Mouse (Mus musculus): ENCODE measurements around the gene Isoc2a. TPM values are rescaled to one million over a fixed set of nuclear protein-coding genes. Genes with fewer than 3 reads are reported as not detected.

The Isoc2a gene
- total and polyA plus RNA-seq, 3 experiments: 29.3 to 55.5 (median 48.9) TPM

DNA sequence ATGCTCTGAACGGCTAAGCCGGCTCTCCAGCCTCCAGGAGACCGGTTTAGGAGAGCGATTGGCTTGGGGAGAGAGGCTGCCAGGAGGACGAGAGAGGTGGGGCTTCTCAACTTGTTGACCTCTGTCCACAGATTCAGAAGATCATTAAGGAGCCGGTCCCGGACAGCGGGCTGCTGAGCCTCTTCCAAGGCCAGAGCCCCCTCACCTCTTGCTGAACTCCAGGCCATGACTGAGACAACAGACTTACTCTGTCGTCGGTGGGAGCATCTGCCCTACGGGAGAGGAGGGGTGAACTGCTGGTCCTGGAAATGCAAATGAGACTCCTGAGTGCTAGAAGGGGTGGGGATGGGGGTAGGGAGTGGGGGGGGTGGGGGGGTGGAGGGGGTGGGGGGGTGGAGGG, 18.2 kb downstream of the Isoc2a start:
- Histone ChIP-seq H3K27me3 (ENCODE audit: control insufficient read depth, insufficient read depth, low read length) (no peaks in the 10 kb centered on the region), H3K4me1 (ENCODE audit: control insufficient read depth, insufficient read depth, low read length) (no peaks in the 10 kb centered on the region), H3K27ac (no peak overlapping the region), H3K79me2 (replicated peaks; ENCODE audit: control insufficient read depth, insufficient read depth, low read length) (no peaks in the 10 kb centered on the region), H3K9ac (ENCODE audit: low read depth, low read length) (no peak overlapping the region), H3K4me3 (no peak overlapping the region), H3K36me3 (ENCODE audit: control insufficient read depth, insufficient read depth, low read length) (no peaks in the 10 kb centered on the region)
- DNase-seq: no peak
- TF ChIP-seq POLR2A (IDR thresholded peaks at IDR 0.05; ENCODE audit: insufficient read depth, low read depth, low read length) (no peak), EP300 (IDR thresholded peaks at IDR 0.05; ENCODE audit: insufficient read depth, low read depth, low read length) (no peak), CTCF (IDR thresholded peaks at IDR 0.05) (no peak)
- intact Hi-C loops (cut with DNase I): no loop called here
- WGBS: 72% methylated on average over 11 of the region's 11 CpGs

DNA sequence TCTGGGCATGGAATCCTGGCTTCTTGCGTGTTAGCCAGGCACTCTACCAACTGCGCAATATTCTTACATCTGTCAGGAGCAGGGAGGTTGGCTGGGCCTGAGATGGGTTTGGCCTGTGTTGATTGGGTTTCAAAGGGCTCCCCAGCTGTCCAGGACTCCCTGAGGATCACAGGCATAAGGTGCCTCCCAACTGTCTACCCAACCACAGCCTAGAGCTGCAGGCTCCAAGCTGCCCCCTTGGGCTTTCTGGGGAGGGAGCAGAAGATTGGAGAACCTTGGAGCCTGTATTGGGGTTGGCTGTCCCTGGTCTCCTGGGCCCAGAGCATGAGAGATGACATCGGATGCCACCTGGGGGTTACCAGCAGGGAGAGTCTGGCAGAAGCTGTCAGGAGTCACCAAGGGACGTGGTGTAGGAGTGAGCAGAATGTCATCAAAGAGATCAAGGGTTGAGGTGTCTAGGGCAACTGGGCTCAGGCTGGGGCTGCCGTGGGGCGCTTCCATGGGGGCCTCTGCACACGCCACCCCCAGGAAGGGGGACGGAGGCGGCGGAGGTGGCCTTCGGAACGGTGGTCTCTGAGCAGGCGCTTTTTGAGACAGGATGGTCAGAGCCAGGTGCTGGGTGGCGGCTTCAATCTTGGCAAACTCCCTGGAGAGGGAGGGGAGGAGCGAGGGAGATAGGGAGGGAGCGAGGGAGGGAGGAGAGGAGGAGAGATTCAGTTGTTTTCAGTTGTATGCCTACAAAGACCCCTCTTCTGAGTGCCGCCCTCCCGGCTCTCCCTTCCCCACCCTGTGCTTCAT, 22.1 kb downstream of the Isoc2a start:
- TF ChIP-seq CTCF (IDR thresholded peaks at IDR 0.05) (no peak), EP300 (IDR thresholded peaks at IDR 0.05; ENCODE audit: insufficient read depth, low read depth, low read length) (no peak), POLR2A (IDR thresholded peaks at IDR 0.05; ENCODE audit: insufficient read depth, low read depth, low read length) (no peak)
- Histone ChIP-seq H3K4me3 (peak overlapping the region; percentile 39; the same call in 1 of the 2 replicates), H3K9ac (ENCODE audit: low read depth, low read length) (peak overlapping the region; percentile 4; the same call in 1 of the 2 replicates), H3K4me1 (ENCODE audit: control insufficient read depth, insufficient read depth, low read length) (no peaks in the 10 kb centered on the region; the same call in 1 of the 2 replicates), H3K27ac (no peak overlapping the region; the same call in 1 of the 2 replicates), H3K79me2 (replicated peaks; ENCODE audit: control insufficient read depth, insufficient read depth, low read length) (no peaks in the 10 kb centered on the region), H3K36me3 (ENCODE audit: control insufficient read depth, insufficient read depth, low read length) (no peaks in the 10 kb centered on the region), H3K27me3 (ENCODE audit: control insufficient read depth, insufficient read depth, low read length) (no peaks in the 10 kb centered on the region; the same call in 1 of the 2 replicates)
- no peak for DNase-seq
- intact Hi-C loops (cut with DNase I): no loop called here
- 25% methylated on average over 18 of the region's 18 CpGs for WGBS

DNA sequence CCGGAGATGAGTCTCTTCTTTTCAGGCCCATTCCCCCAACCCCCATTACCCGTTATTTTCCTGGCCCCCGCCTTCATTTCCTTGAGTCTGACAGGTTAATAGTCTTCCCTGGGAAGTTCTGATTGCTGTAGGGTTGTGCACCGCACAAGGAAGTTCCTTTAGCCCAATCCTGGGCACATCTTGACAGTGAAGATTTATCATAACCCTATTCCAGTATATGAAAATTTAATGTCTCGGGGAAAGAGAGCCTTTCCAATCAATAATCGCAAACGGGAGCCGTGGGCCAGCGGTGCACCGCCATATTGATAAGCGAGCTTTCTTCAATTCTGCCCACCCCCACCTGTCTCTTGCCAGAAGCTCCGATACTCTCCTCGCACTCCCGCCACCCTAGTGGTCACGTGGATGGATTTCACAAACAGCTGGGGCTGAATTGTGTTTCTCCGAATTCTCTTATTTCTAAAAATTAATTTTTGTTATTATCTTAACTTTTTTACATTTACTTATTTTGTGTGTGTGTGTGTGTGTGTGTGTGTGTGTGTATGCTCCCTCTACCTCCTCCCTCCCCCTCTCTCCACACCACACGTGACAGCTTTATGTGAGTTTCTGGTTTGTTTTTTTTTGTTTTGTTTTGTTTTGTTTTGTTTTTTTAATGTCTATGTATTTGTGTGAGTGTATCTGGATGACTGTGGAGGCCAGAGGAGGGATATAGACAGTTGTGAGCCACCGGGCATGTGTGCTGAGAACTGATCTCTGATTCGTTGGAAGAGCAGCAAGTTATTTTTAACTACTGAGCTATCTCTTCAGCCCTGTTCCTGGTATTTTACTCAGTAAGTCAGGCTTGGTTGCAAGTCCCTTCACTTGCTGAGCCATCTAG, 22.9 kb downstream of the Isoc2a start:
- Histone ChIP-seq H3K36me3 (ENCODE audit: control insufficient read depth, insufficient read depth, low read length) (no peaks in the 10 kb centered on the region), H3K9ac (ENCODE audit: low read depth, low read length) (peak overlapping the region; percentile 72), H3K79me2 (replicated peaks; ENCODE audit: control insufficient read depth, insufficient read depth, low read length) (no peaks in the 10 kb centered on the region), H3K27ac (peak overlapping the region; percentile 61), H3K4me3 (peak overlapping the region; percentile 39), H3K4me1 (ENCODE audit: control insufficient read depth, insufficient read depth, low read length) (no peaks in the 10 kb centered on the region; the same call in 1 of the 2 replicates), H3K27me3 (ENCODE audit: control insufficient read depth, insufficient read depth, low read length) (no peaks in the 10 kb centered on the region; the same call in 1 of the 2 replicates)
- TF ChIP-seq CTCF (IDR thresholded peaks at IDR 0.05) (peak; percentile 13; the same call in 1 of the 2 replicates), POLR2A (IDR thresholded peaks at IDR 0.05; ENCODE audit: insufficient read depth, low read depth, low read length) (0 out of 2 replicates have a peak, but pooled peaks have one; percentile 18), EP300 (IDR thresholded peaks at IDR 0.05; ENCODE audit: insufficient read depth, low read depth, low read length) (no peak)
- no peak for DNase-seq
- WGBS: 10% methylated on average over 19 of the region's 19 CpGs
- intact Hi-C loops (cut with DNase I): no loop called here

DNA sequence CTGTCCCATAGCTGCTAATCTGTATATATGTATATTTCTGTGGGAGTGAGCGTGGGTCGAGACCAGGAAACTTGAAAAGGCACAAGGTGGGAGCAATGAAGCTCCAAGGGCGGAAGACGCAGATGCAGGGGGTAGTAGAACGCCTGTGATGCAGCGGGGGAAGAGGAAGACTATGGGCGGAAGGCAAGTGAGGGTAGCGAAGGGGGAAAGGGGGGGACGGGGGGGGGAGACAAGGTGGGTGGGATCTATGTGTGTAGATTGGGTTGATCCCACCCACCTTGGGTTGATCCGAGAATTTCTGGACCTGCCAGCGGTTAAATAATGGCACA, 23.5 kb downstream of the Isoc2a start:
- TF ChIP-seq POLR2A (IDR thresholded peaks at IDR 0.05; ENCODE audit: insufficient read depth, low read depth, low read length): no peak
- TF ChIP-seq EP300 (IDR thresholded peaks at IDR 0.05; ENCODE audit: insufficient read depth, low read depth, low read length): no peak
- no peak for TF ChIP-seq CTCF (IDR thresholded peaks at IDR 0.05)
- intact Hi-C loops (cut with DNase I): no loop called here

DNA sequence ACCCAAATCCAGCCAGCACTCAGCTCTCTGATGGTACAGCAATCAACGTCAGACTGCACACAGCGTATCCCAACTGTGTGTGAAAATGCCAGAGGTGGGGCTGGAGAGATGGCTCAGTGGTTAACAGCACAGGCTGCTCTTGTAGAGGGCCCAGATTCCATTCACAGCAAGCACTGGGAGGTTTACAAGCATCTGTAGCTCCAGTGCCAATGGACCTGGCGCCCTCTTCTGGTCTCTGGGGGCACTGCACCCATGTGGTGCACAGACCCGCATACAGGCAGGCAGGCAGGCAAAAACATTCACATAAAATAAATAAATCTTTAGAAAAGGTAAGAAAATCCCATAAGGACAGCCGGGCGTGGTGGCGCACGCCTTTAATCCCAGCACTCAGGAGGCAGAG, 24.2 kb downstream of the Isoc2a start:
- intact Hi-C loops (cut with DNase I): no loop called here
- no peaks in the 10 kb centered on the region for H3K79me2 ChIP-seq (replicated peaks; ENCODE audit: control insufficient read depth, insufficient read depth, low read length)
- no peaks in the 10 kb centered on the region; the same call in 1 of the 2 replicates for H3K27me3 ChIP-seq (ENCODE audit: control insufficient read depth, insufficient read depth, low read length)
- WGBS: 66% methylated on average over 8 of the region's 8 CpGs
- H3K4me3 ChIP-seq: no peak overlapping the region
- H3K27ac ChIP-seq: no peak overlapping the region
- DNase-seq: no peak
- no peak overlapping the region for H3K9ac ChIP-seq (ENCODE audit: low read depth, low read length)
- TF ChIP-seq POLR2A (IDR thresholded peaks at IDR 0.05; ENCODE audit: insufficient read depth, low read depth, low read length): no peak
- peak; percentile 55 for TF ChIP-seq CTCF (IDR thresholded peaks at IDR 0.05)
- TF ChIP-seq EP300 (IDR thresholded peaks at IDR 0.05; ENCODE audit: insufficient read depth, low read depth, low read length): no peak
- H3K36me3 ChIP-seq (ENCODE audit: control insufficient read depth, insufficient read depth, low read length): no peaks in the 10 kb centered on the region
- no peaks in the 10 kb centered on the region; the same call in 1 of the 2 replicates for H3K4me1 ChIP-seq (ENCODE audit: control insufficient read depth, insufficient read depth, low read length)

More for the DNA sequence above, 23.5 kb downstream of the Isoc2a start:
- Histone ChIP-seq H3K4me1 (ENCODE audit: control insufficient read depth, insufficient read depth, low read length) (no peaks in the 10 kb centered on the region; the same call in 1 of the 2 replicates), H3K27me3 (ENCODE audit: control insufficient read depth, insufficient read depth, low read length) (no peaks in the 10 kb centered on the region; the same call in 1 of the 2 replicates), H3K27ac (peak overlapping the region; percentile 61), H3K4me3 (peak overlapping the region; percentile 39; the same call in 1 of the 2 replicates), H3K36me3 (ENCODE audit: control insufficient read depth, insufficient read depth, low read length) (no peaks in the 10 kb centered on the region), H3K9ac (ENCODE audit: low read depth, low read length) (peak overlapping the region; percentile 72), H3K79me2 (replicated peaks; ENCODE audit: control insufficient read depth, insufficient read depth, low read length) (no peaks in the 10 kb centered on the region)
- WGBS: 21% methylated on average over 11 of the region's 11 CpGs
- DNase-seq: no peak
